In genomic region chr11:31675430-31675829, GRCm38 (mm10) we compare ENCODE assay signal across 8 mouse cellular contexts. TPM values are rescaled to one million over a fixed set of nuclear protein-coding genes. Genes with fewer than 3 reads are reported as not detected.
A peak's percentile ranks its signal among the peaks of the same experiment; 100 is the strongest.
DNase-seq lines count a peak whose midpoint lies in the region; ATAC-seq and TF ChIP-seq lines count a peak whose summit lies in the region.

No protein-coding gene starts in this region.

- peaks cover 12% of the 10 kb centered on the region for H3K4me1 ChIP-seq in midbrain, embryonic 12.5 days
- H3K4me1 ChIP-seq in midbrain, embryonic 16.5 days (ENCODE audit: control insufficient read depth, insufficient read depth, low read length) = peaks cover 14% of the 10 kb centered on the region
- no peaks in the 10 kb centered on the region for H3K4me1 ChIP-seq in lung, embryonic 14.5 days (ENCODE audit: insufficient read depth)

- 0 out of 2 replicates have a peak overlapping the region, but pooled peaks have one; percentile 6 for H3K27ac ChIP-seq in midbrain, embryonic 12.5 days (replicated peaks)
- H3K27ac ChIP-seq in midbrain, embryonic 16.5 days (ENCODE audit: low read length) = no peak overlapping the region
- no peak overlapping the region for H3K27ac ChIP-seq in lung, embryonic 14.5 days (ENCODE audit: low read depth)

- no peaks in the 10 kb centered on the region for H3K9me3 ChIP-seq in midbrain, embryonic 12.5 days
- no peaks in the 10 kb centered on the region for H3K9me3 ChIP-seq in midbrain, embryonic 16.5 days (replicated peaks; ENCODE audit: control insufficient read depth, low read length, poor library complexity, severe bottlenecking)
- H3K9me3 ChIP-seq in lung, embryonic 14.5 days (ENCODE audit: low read depth, low read length) = no peaks in the 10 kb centered on the region

- no peak overlapping the region for H3K9ac ChIP-seq in midbrain, embryonic 12.5 days (replicated peaks)
- no peak overlapping the region for H3K9ac ChIP-seq in midbrain, embryonic 16.5 days (ENCODE audit: low read depth, low read length)
- H3K9ac ChIP-seq in lung, embryonic 14.5 days = no peak overlapping the region

- intact Hi-C loops in heart, postnatal 14 days (cut with DNase I) = loop anchor here (1.0 to 5.0 kb wide), 2 partner anchors 274 to 487 kb away; no protein-coding TSS in a partner anchor

- no peaks in the 10 kb centered on the region for H3K27me3 ChIP-seq in midbrain, embryonic 12.5 days
- no peaks in the 10 kb centered on the region for H3K27me3 ChIP-seq in midbrain, embryonic 16.5 days (ENCODE audit: control insufficient read depth, insufficient read depth, low read depth, low read length)
- H3K27me3 ChIP-seq in lung, embryonic 14.5 days (ENCODE audit: insufficient read depth, low read length) = no peaks in the 10 kb centered on the region

- DNase-seq in cerebellum, adult 18-20 months = peak; percentile 60 to 70
- DNase-seq in c-Kit-negative CD71-positive TER-119-positive erythroid progenitor cells, embryonic 14.5 days (ENCODE audit: low read depth, low spot score) = peak; percentile 68
- DNase-seq in heart, postnatal 14 days = peak; percentile 43 to 66
- DNase-seq in lung, embryonic 14.5 days = peak; percentile 89
- DNase-seq in thymus, postnatal 4 days = peak; percentile 37

- no peak for ATAC-seq in cerebellum, adult (ENCODE audit: insufficient number of reproducible peaks, low FRiP score, low TSS enrichment)
- ATAC-seq in midbrain, embryonic 12.5 days (ENCODE audit: low FRiP score, low read depth) = no peak
- no peak for ATAC-seq in midbrain, embryonic 16.5 days
- ATAC-seq in lung, embryonic 14.5 days (ENCODE audit: insufficient read depth) = no peak

- no peak overlapping the region for H3K4me3 ChIP-seq in midbrain, embryonic 12.5 days
- H3K4me3 ChIP-seq in midbrain, embryonic 16.5 days (ENCODE audit: low read depth, low read length) = no peak overlapping the region
- H3K4me3 ChIP-seq in lung, embryonic 14.5 days (ENCODE audit: low read depth, low read length) = no peak overlapping the region

- no peaks in the 10 kb centered on the region for H3K36me3 ChIP-seq in midbrain, embryonic 12.5 days
- H3K36me3 ChIP-seq in midbrain, embryonic 16.5 days (ENCODE audit: control insufficient read depth, insufficient read depth, low read length) = no peaks in the 10 kb centered on the region
- no peaks in the 10 kb centered on the region for H3K36me3 ChIP-seq in lung, embryonic 14.5 days (ENCODE audit: insufficient read depth)

- 22% methylated on average over 2 of the region's 2 CpGs for whole genome bisulfite sequencing in midbrain, embryonic 12.5 days
- 17% methylated on average over 2 of the region's 2 CpGs for WGBS in midbrain, embryonic 16.5 days
- 52% methylated on average over 2 of the region's 2 CpGs for WGBS in lung, embryonic 14.5 days

- H3K4me2 ChIP-seq in midbrain, embryonic 12.5 days (replicated peaks) = no peak overlapping the region
- no peak overlapping the region for H3K4me2 ChIP-seq in midbrain, embryonic 16.5 days (ENCODE audit: low read length)
- H3K4me2 ChIP-seq in lung, embryonic 14.5 days = no peak overlapping the region

- TF ChIP-seq CTCF in lung, embryonic 14.5 days (IDR thresholded peaks at IDR 0.05; ENCODE audit: low read depth) = peak; percentile 74

RNA-seq across cellular contexts. Expression of gene Bod1, which starts 3.7 kb away (rescaled TPM):
- polyA plus RNA-seq in midbrain, embryonic 12.5 days (2016; fragmentation: Nextera tagmentation; extraction: Ambion mirVana) = 162 and 177 TPM in 2 replicates
- 126 and 134 TPM in 2 replicates for polyA plus RNA-seq in midbrain, embryonic 16.5 days (2015; fragmentation: Nextera tagmentation; extraction: Ambion mirVana)
- 10 to 100 TPM; 88.9 to 98.9 TPM for total RNA-seq in heart, postnatal 14 days (2021)
- polyA plus RNA-seq in lung, embryonic 14.5 days (2014; fragmentation: Nextera tagmentation; extraction: Ambion mirVana) = 98.3 and 113 TPM in 2 replicates

Comparison
In these comparisons a context has a peak if more than half of its experiments do, and no peak if none do; other contexts are left out.
1. DNase-seq: peak in every context shown above with its lines; median percentile 89 in lung, embryonic 14.5 days; 68 in c-Kit-negative CD71-positive TER-119-positive erythroid progenitor cells, embryonic 14.5 days; 65 in cerebellum, adult 18-20 months; 54 in heart, postnatal 14 days; 37 in thymus, postnatal 4 days.